Mouse (Mus musculus): ENCODE measurements around the gene Jpt2. TPM values are rescaled to one million over a fixed set of nuclear protein-coding genes. Genes with fewer than 3 reads are reported as not detected.

The Jpt2 gene
- total and polyA plus RNA-seq, 3 experiments: 35.5 to 40.9 TPM; not detected in 1

- peak overlapping the region; percentile 40 for H3K27ac ChIP-seq (ENCODE audit: control insufficient read depth, low read depth, low read length)
- H3K9me3 ChIP-seq (replicated peaks; ENCODE audit: insufficient read depth, low read length): no peaks in the 10 kb centered on the region
- H3K4me1 ChIP-seq (ENCODE audit: control insufficient read depth in 1 of 2, insufficient read depth in 2 of 2, low read length in 2 of 2): peaks cover 2 to 7% of the 10 kb centered on the region in 2 experiments; a peak in 3 of 4 replicates
- H3K4me3 ChIP-seq (ENCODE audit: control insufficient read depth in 1 of 2, insufficient read depth in 1 of 2, low read depth in 2 of 2, low read length in 2 of 2): no peak overlapping the region
- H3K9ac ChIP-seq (ENCODE audit: control insufficient read depth, low read depth, low read length, poor library complexity, severe bottlenecking): no peak overlapping the region
- no peaks in the 10 kb centered on the region for H3K79me2 ChIP-seq (ENCODE audit: control insufficient read depth, insufficient read depth, low read length, poor library complexity)
- H3K27me3 ChIP-seq (ENCODE audit: control insufficient read depth in 1 of 2, insufficient read depth in 2 of 2, low read length in 2 of 2): no peaks in the 10 kb centered on the region
- H3K36me3 ChIP-seq (ENCODE audit: control insufficient read depth in 1 of 2, insufficient read depth in 2 of 2, low read length in 2 of 2): peaks cover 1 to 9% of the 10 kb centered on the region in 2 experiments
- TF ChIP-seq CTCF (IDR thresholded peaks at IDR 0.05 in 2 of 3, conservative IDR thresholded peaks at IDR 0.05 in 1 of 3; ENCODE audit: control insufficient read depth in 1 of 3, insufficient read depth in 1 of 3, low read depth in 2 of 3, low read length in 3 of 3, poor library complexity in 1 of 3, severe bottlenecking in 1 of 3) (peak; percentile 59 to 83 (median 72)), MAFK (IDR thresholded peaks at IDR 0.05; ENCODE audit: borderline replicate concordance, low read depth, low read length) (no peak), SIN3A (IDR thresholded peaks at IDR 0.05; ENCODE audit: low read length) (peak; percentile 45; the same call in 1 of the 2 replicates), RCOR1 (IDR thresholded peaks at IDR 0.05; ENCODE audit: low read depth, low read length) (0 out of 2 replicates have a peak, but pooled peaks have one; percentile 7), MYB (IDR thresholded peaks at IDR 0.05; ENCODE audit: low read depth, low read length) (0 out of 2 replicates have a peak, but pooled peaks have one; percentile 22), MYC (IDR thresholded peaks at IDR 0.05; ENCODE audit: low read depth, low read length) (no peak), EP300 (IDR thresholded peaks at IDR 0.05; ENCODE audit: low read depth in 1 of 2, low read length in 2 of 2) (peak; percentile 73 to 88), ETS1 (IDR thresholded peaks at IDR 0.05; ENCODE audit: low read depth, low read length) (no peak; the same call in 1 of the 2 replicates), POLR2AphosphoS2 (IDR thresholded peaks at IDR 0.05; ENCODE audit: low read length) (no peak), ZNF384 (IDR thresholded peaks at IDR 0.05; ENCODE audit: low read depth, low read length) (no peak), SMC3 (IDR thresholded peaks at IDR 0.05; ENCODE audit: low read depth, low read length) (peak; percentile 58), GABPA (IDR thresholded peaks at IDR 0.05; ENCODE audit: low read depth, low read length) (no peak), NELFE (IDR thresholded peaks at IDR 0.05; ENCODE audit: low read depth, low read length) (no peak), RAD21 (IDR thresholded peaks at IDR 0.05; ENCODE audit: low read depth, low read length) (peak; percentile 61), GATA1 (IDR thresholded peaks at IDR 0.05; ENCODE audit: low read depth, low read length) (peak; percentile 66), TAL1 (IDR thresholded peaks at IDR 0.05; ENCODE audit: low read length) (peak; percentile 87), ZC3H11A (IDR thresholded peaks at IDR 0.05; ENCODE audit: low read depth, low read length) (no peak), TCF12 (IDR thresholded peaks at IDR 0.05; ENCODE audit: low read depth, low read length) (peak; percentile 80), JUND (IDR thresholded peaks at IDR 0.05; ENCODE audit: low read depth, low read length) (no peak), KAT2A (conservative IDR thresholded peaks at IDR 0.05; ENCODE audit: low read depth, low read length) (no peak)
- peak; percentile 70 for DNase-seq (ENCODE audit: low read depth, low spot score)
Measured at GRCm38 (mm10) chr17:24902671-24903474, 57.6 kb downstream of the Jpt2 start.

- Histone ChIP-seq H3K4me1 (ENCODE audit: control insufficient read depth in 1 of 2, insufficient read depth in 2 of 2, low read length in 2 of 2) (peaks cover 2 to 12% of the 10 kb centered on the region in 2 experiments; a peak in 3 of 4 replicates), H3K9me3 (replicated peaks; ENCODE audit: insufficient read depth, low read length) (no peaks in the 10 kb centered on the region), H3K79me2 (ENCODE audit: control insufficient read depth, insufficient read depth, low read length, poor library complexity) (0 out of 2 replicates have a peak, but pooled peaks cover under 1% of the 10 kb centered on the region), H3K4me3 (ENCODE audit: control insufficient read depth in 1 of 2, insufficient read depth in 1 of 2, low read depth in 2 of 2, low read length in 2 of 2) (no peak overlapping the region), H3K27me3 (ENCODE audit: control insufficient read depth in 1 of 2, insufficient read depth in 2 of 2, low read length in 2 of 2) (no peaks in the 10 kb centered on the region), H3K27ac (ENCODE audit: control insufficient read depth, low read depth, low read length) (no peak overlapping the region), H3K36me3 (ENCODE audit: control insufficient read depth in 1 of 2, insufficient read depth in 2 of 2, low read length in 2 of 2) (peaks cover 0 to 11% of the 10 kb centered on the region in 2 experiments), H3K9ac (ENCODE audit: control insufficient read depth, low read depth, low read length, poor library complexity, severe bottlenecking) (no peak overlapping the region)
- DNase-seq (ENCODE audit: low read depth, low spot score): no peak
- no peak for TF ChIP-seq MXI1 (IDR thresholded peaks at IDR 0.05; ENCODE audit: low read depth, low read length)
- no peak for TF ChIP-seq CTCF (IDR thresholded peaks at IDR 0.05 in 2 of 3, conservative IDR thresholded peaks at IDR 0.05 in 1 of 3; ENCODE audit: control insufficient read depth in 1 of 3, insufficient read depth in 1 of 3, low read depth in 2 of 3, low read length in 3 of 3, poor library complexity in 1 of 3, severe bottlenecking in 1 of 3)
- TF ChIP-seq MAX (IDR thresholded peaks at IDR 0.05; ENCODE audit: low read length): no peak
- TF ChIP-seq ZC3H11A (IDR thresholded peaks at IDR 0.05; ENCODE audit: low read depth, low read length): no peak
- TF ChIP-seq CHD1 (IDR thresholded peaks at IDR 0.05; ENCODE audit: low read depth, low read length): no peak
Measured at GRCm38 (mm10) chr17:24902124-24902523, 58.4 kb downstream of the Jpt2 start.
